In genomic region chr14:93463360-93463892, GRCm38 (mm10) we compare ENCODE assay signal across 21 mouse cellular contexts.
DNase-seq lines count a peak whose midpoint lies in the region; ATAC-seq and TF ChIP-seq lines count a peak whose summit lies in the region.
"Had no signal": no experiment of that assay in that cellular context is flagged by ENCODE, and none has a peak within 500 bp of the region (broad histone marks: within the 10 kb centered on the region; RNA-seq: fewer than 3 reads in every experiment).

No protein-coding gene starts in this region.

- H3K27ac ChIP-seq in forebrain, embryonic 13.5 days: no peak overlapping the region
- H3K27ac ChIP-seq in forebrain, embryonic 10.5 days: no peak overlapping the region
- H3K27ac ChIP-seq in midbrain, postnatal 0 days (ENCODE audit: low read depth, low read length): no peak overlapping the region
- no peak overlapping the region for H3K27ac ChIP-seq in midbrain, embryonic 15.5 days
- H3K27ac ChIP-seq: intestine, embryonic 15.5 days; neural tube, embryonic 13.5 days had no signal

- no peaks in the 10 kb centered on the region for H3K36me3 ChIP-seq in forebrain, embryonic 13.5 days (ENCODE audit: poor library complexity, severe bottlenecking)
- H3K36me3 ChIP-seq in forebrain, embryonic 10.5 days (replicated peaks): no peaks in the 10 kb centered on the region
- H3K36me3 ChIP-seq in midbrain, postnatal 0 days (ENCODE audit: insufficient read depth, low read length): no peaks in the 10 kb centered on the region
- H3K36me3 ChIP-seq in midbrain, embryonic 15.5 days (replicated peaks): no peaks in the 10 kb centered on the region
- H3K36me3 ChIP-seq: intestine, embryonic 15.5 days; neural tube, embryonic 13.5 days had no signal

- no peaks in the 10 kb centered on the region for H3K9me3 ChIP-seq in forebrain, embryonic 13.5 days (replicated peaks)
- H3K9me3 ChIP-seq in forebrain, embryonic 10.5 days: no peaks in the 10 kb centered on the region
- H3K9me3 ChIP-seq in midbrain, postnatal 0 days (ENCODE audit: low read length): no peaks in the 10 kb centered on the region
- no peaks in the 10 kb centered on the region for H3K9me3 ChIP-seq in midbrain, embryonic 15.5 days
- H3K9me3 ChIP-seq: intestine, embryonic 15.5 days; neural tube, embryonic 13.5 days had no signal

- H3K4me3 ChIP-seq in forebrain, embryonic 13.5 days: no peak overlapping the region
- no peak overlapping the region for H3K4me3 ChIP-seq in forebrain, embryonic 10.5 days
- H3K4me3 ChIP-seq in midbrain, postnatal 0 days (ENCODE audit: low read depth, low read length): no peak overlapping the region
- H3K4me3 ChIP-seq in midbrain, embryonic 15.5 days: no peak overlapping the region
- H3K4me3 ChIP-seq: intestine, embryonic 15.5 days; neural tube, embryonic 13.5 days had no signal

- WGBS in forebrain, embryonic 13.5 days: 75% methylated on average over 4 of the region's 4 CpGs
- WGBS in forebrain, embryonic 10.5 days: 91% methylated on average over 4 of the region's 4 CpGs
- WGBS in midbrain, postnatal 0 days: 84% methylated on average over 4 of the region's 4 CpGs
- 75% methylated on average over 4 of the region's 4 CpGs for WGBS in midbrain, embryonic 15.5 days

- H3K4me1 ChIP-seq in forebrain, embryonic 13.5 days: 0 out of 2 replicates have a peak, but pooled peaks cover 2% of the 10 kb centered on the region
- H3K4me1 ChIP-seq in forebrain, embryonic 10.5 days: no peaks in the 10 kb centered on the region
- no peaks in the 10 kb centered on the region for H3K4me1 ChIP-seq in midbrain, postnatal 0 days (ENCODE audit: insufficient read depth, low read length)
- no peaks in the 10 kb centered on the region for H3K4me1 ChIP-seq in midbrain, embryonic 15.5 days
- H3K4me1 ChIP-seq: intestine, embryonic 15.5 days had no signal

- no peak overlapping the region for H3K4me2 ChIP-seq in forebrain, embryonic 13.5 days
- H3K4me2 ChIP-seq in midbrain, postnatal 0 days (ENCODE audit: low read depth, low read length, poor library complexity, severe bottlenecking): no peak overlapping the region
- H3K4me2 ChIP-seq in midbrain, embryonic 15.5 days: no peak overlapping the region
- H3K4me2 ChIP-seq: intestine, embryonic 15.5 days; liver, embryonic 11.5 days; midbrain, embryonic 11.5 days; neural tube, embryonic 13.5 days had no signal

- H3K9ac ChIP-seq in forebrain, embryonic 13.5 days: no peak overlapping the region
- H3K9ac ChIP-seq in midbrain, postnatal 0 days (replicated peaks; ENCODE audit: low read length, poor library complexity, severe bottlenecking): no peak overlapping the region
- no peak overlapping the region for H3K9ac ChIP-seq in midbrain, embryonic 15.5 days
- H3K9ac ChIP-seq: intestine, embryonic 15.5 days; neural tube, embryonic 13.5 days had no signal

- peak; percentile 66 for ATAC-seq in forebrain, embryonic 13.5 days
- no peak for ATAC-seq in midbrain, postnatal 0 days (ENCODE audit: low FRiP score)
- ATAC-seq in midbrain, embryonic 15.5 days (replicated peaks): no peak
- ATAC-seq: hindbrain, embryonic 16.5 days; intestine, embryonic 15.5 days had no signal

- no peak for TF ChIP-seq CTCF in midbrain, postnatal 0 days (IDR thresholded peaks at IDR 0.05)

- H3K27me3 ChIP-seq in forebrain, embryonic 13.5 days: no peaks in the 10 kb centered on the region
- no peaks in the 10 kb centered on the region for H3K27me3 ChIP-seq in forebrain, embryonic 10.5 days (ENCODE audit: poor library complexity, severe bottlenecking)
- no peaks in the 10 kb centered on the region for H3K27me3 ChIP-seq in midbrain, postnatal 0 days (ENCODE audit: insufficient read depth, low read length)
- no peaks in the 10 kb centered on the region for H3K27me3 ChIP-seq in midbrain, embryonic 15.5 days (replicated peaks)
- H3K27me3 ChIP-seq: intestine, embryonic 15.5 days; neural tube, embryonic 13.5 days had no signal

- no peak for DNase-seq in forebrain, embryonic 10.5 days (ENCODE audit: extremely low spot score, low spot score)
- DNase-seq in midbrain, postnatal 0 days (ENCODE audit: low spot score): peak; percentile 22
- peak; percentile 3 for DNase-seq in forelimb bud, embryonic 11.5 days (ENCODE audit: low read depth, low spot score)
- DNase-seq in thymus, postnatal 14 days: no peak
- DNase-seq in thymus, postnatal 36 days: no peak
- DNase-seq: adrenal gland, postnatal 25 days; B cell, adult 2 months; gastrocnemius, postnatal 10 days; heart, postnatal 14 days; kidney, adult 2 months; kidney, postnatal 4 days; lung, postnatal 36 days; right cerebral cortex, postnatal 4 days; thymus, adult 2 months had no signal

Comparison
In these comparisons a context has a peak if more than half of its experiments do, and no peak if none do; other contexts are left out.
1. DNase-seq: peak in midbrain, postnatal 0 days (single experiment) and forelimb bud, embryonic 11.5 days (single experiment); none in forebrain, embryonic 10.5 days (single experiment), thymus, postnatal 14 days (single experiment) and thymus, postnatal 36 days (0 of 2).